Comparison of ENCODE assay signal across 7 mouse cellular contexts in genomic region chr13:31557768-31558520, GRCm38 (mm10). TPM values are rescaled to one million over a fixed set of nuclear protein-coding genes. Genes with fewer than 3 reads are reported as not detected.
DNase-seq lines count a peak whose midpoint lies in the region; ATAC-seq and TF ChIP-seq lines count a peak whose summit lies in the region.

No protein-coding gene starts in this region.

- peaks cover 86% of the 10 kb centered on the region for H3K27me3 ChIP-seq in forebrain, postnatal 0 days (ENCODE audit: insufficient read depth, low read length)
- peaks cover 82% of the 10 kb centered on the region for H3K27me3 ChIP-seq in midbrain, embryonic 14.5 days (ENCODE audit: control insufficient read depth, insufficient read depth, low read length)
- no peaks in the 10 kb centered on the region for H3K27me3 ChIP-seq in stomach, postnatal 0 days (ENCODE audit: control insufficient read depth, insufficient read depth, low read length)

- no peak for TF ChIP-seq POLR2A in bone marrow, adult 2 months (IDR thresholded peaks at IDR 0.05; ENCODE audit: borderline replicate concordance, control insufficient read depth, low read depth, low read length)

- H3K36me3 ChIP-seq in forebrain, postnatal 0 days (ENCODE audit: insufficient read depth) = no peaks in the 10 kb centered on the region
- no peaks in the 10 kb centered on the region for H3K36me3 ChIP-seq in midbrain, embryonic 14.5 days (ENCODE audit: control insufficient read depth, insufficient read depth, low read length)
- H3K36me3 ChIP-seq in stomach, postnatal 0 days (ENCODE audit: control insufficient read depth, insufficient read depth, low read length) = no peaks in the 10 kb centered on the region

- H3K4me2 ChIP-seq in forebrain, postnatal 0 days (ENCODE audit: low read depth) = peak overlapping the region; percentile 98
- H3K4me2 ChIP-seq in midbrain, embryonic 14.5 days (ENCODE audit: low read length) = peak overlapping the region; percentile 97
- peak overlapping the region; percentile 82 for H3K4me2 ChIP-seq in stomach, postnatal 0 days (replicated peaks; ENCODE audit: low read depth)

- H3K4me3 ChIP-seq in bone marrow, adult 2 months (replicated peaks; ENCODE audit: control insufficient read depth, low read depth, low read length) = peak overlapping the region; percentile 14
- H3K4me3 ChIP-seq in forebrain, postnatal 0 days (ENCODE audit: low read depth, low read length) = peak overlapping the region; percentile 46
- H3K4me3 ChIP-seq in midbrain, embryonic 14.5 days (replicated peaks; ENCODE audit: low read depth, low read length) = peak overlapping the region; percentile 48
- peak overlapping the region; percentile 79 for H3K4me3 ChIP-seq in stomach, postnatal 0 days (ENCODE audit: low read depth, low read length)

- H3K9me3 ChIP-seq in forebrain, postnatal 0 days (ENCODE audit: low read length) = no peaks in the 10 kb centered on the region
- no peaks in the 10 kb centered on the region for H3K9me3 ChIP-seq in midbrain, embryonic 14.5 days (ENCODE audit: control insufficient read depth, low read length)
- H3K9me3 ChIP-seq in stomach, postnatal 0 days (ENCODE audit: control insufficient read depth, low read length) = no peaks in the 10 kb centered on the region

- TF ChIP-seq EP300 in stomach, postnatal 0 days (optimal IDR thresholded peaks at IDR 0.05) = no peak

- peak; percentile 61 for DNase-seq in Muller cell, postnatal 12 days (ENCODE audit: inconsistent ontology term)
- no peak for DNase-seq in forebrain, postnatal 0 days
- peak; percentile 53 for DNase-seq in liver
- DNase-seq in midbrain, embryonic 14.5 days = peak; percentile 52
- peak; percentile 97 for DNase-seq in stomach, postnatal 0 days (ENCODE audit: low spot score)

- under 1% methylated on average over 73 of the region's 73 CpGs for WGBS in bone marrow, adult 2 months
- under 1% methylated on average over 68 of the region's 73 CpGs for WGBS in forebrain, postnatal 0 days
- under 1% methylated on average over 73 of the region's 73 CpGs for WGBS in midbrain, embryonic 14.5 days
- WGBS in stomach, postnatal 0 days = under 1% methylated on average over 72 of the region's 73 CpGs

- no peaks in the 10 kb centered on the region for H3K4me1 ChIP-seq in bone marrow, adult 2 months (ENCODE audit: control insufficient read depth, insufficient read depth, low read length)
- peaks cover 9% of the 10 kb centered on the region; the same call in 1 of the 2 replicates for H3K4me1 ChIP-seq in forebrain, postnatal 0 days (ENCODE audit: insufficient read depth)
- peaks cover 12% of the 10 kb centered on the region; the same call in 1 of the 2 replicates for H3K4me1 ChIP-seq in midbrain, embryonic 14.5 days (ENCODE audit: control insufficient read depth, insufficient read depth, low read length)
- no peaks in the 10 kb centered on the region for H3K4me1 ChIP-seq in stomach, postnatal 0 days (replicated peaks; ENCODE audit: control insufficient read depth, insufficient read depth)

- H3K9ac ChIP-seq in forebrain, postnatal 0 days = peak overlapping the region; percentile 48
- no peak overlapping the region; the same call in 1 of the 2 replicates for H3K9ac ChIP-seq in midbrain, embryonic 14.5 days (replicated peaks; ENCODE audit: low read length)
- H3K9ac ChIP-seq in stomach, postnatal 0 days (ENCODE audit: low read length) = peak overlapping the region; percentile 92

- no peak overlapping the region for H3K27ac ChIP-seq in bone marrow, adult 2 months (ENCODE audit: control insufficient read depth, insufficient read depth, low read depth, low read length, poor library complexity)
- H3K27ac ChIP-seq in forebrain, postnatal 0 days (ENCODE audit: low read depth, low read length) = no peak overlapping the region
- H3K27ac ChIP-seq in midbrain, embryonic 14.5 days (replicated peaks; ENCODE audit: low read depth, low read length) = 0 out of 2 replicates have a peak overlapping the region, but pooled peaks have one; percentile 9
- H3K27ac ChIP-seq in stomach, postnatal 0 days (replicated peaks) = peak overlapping the region; percentile 96

- TF ChIP-seq CTCF in bone marrow, adult 2 months (IDR thresholded peaks at IDR 0.05; ENCODE audit: control insufficient read depth, insufficient read depth, low read length) = no peak
- TF ChIP-seq CTCF in forebrain, postnatal 0 days (IDR thresholded peaks at IDR 0.05; ENCODE audit: low read depth) = no peak
- TF ChIP-seq CTCF in stomach, postnatal 0 days (IDR thresholded peaks at IDR 0.05; ENCODE audit: low read depth) = peak; percentile 30; the same call in 1 of the 2 replicates

- peak; percentile 3; the same call in 1 of the 2 replicates for ATAC-seq in forebrain, postnatal 0 days
- peak; percentile 62 for ATAC-seq in inflammation-experienced regulatory T-cells, adult 6 months
- ATAC-seq in midbrain, embryonic 14.5 days (ENCODE audit: low FRiP score, low TSS enrichment) = peak; percentile 36
- ATAC-seq in stomach, postnatal 0 days (ENCODE audit: low FRiP score, low TSS enrichment) = peak; percentile 92

RNA-seq across cellular contexts. Expression of gene A530084C06Rik, which starts 1.2 kb away (rescaled TPM):
- polyA plus RNA-seq in bone marrow, adult 2 months (2011; ENCODE audit: insufficient read depth, insufficient read length, low replicate concordance, missing spikeins) = not detected in 2 replicates
- total RNA-seq in forebrain, postnatal 0 days (2014; rRNA removed) = 0.69 and 2.8 TPM in 2 replicates
- not detected in 2 replicates for polyA plus RNA-seq in forebrain, postnatal 0 days (2015; fragmentation: Nextera tagmentation; extraction: Ambion mirVana)
- not detected for polyA plus RNA-seq in inflammation-experienced regulatory T-cells, adult 6 months (2017; shearing (Covaris generic))
- polyA plus RNA-seq in midbrain, embryonic 14.5 days (2014; fragmentation: Nextera tagmentation; extraction: Ambion mirVana) = not detected in 2 replicates
- not detected in 2 replicates for polyA plus RNA-seq in stomach, postnatal 0 days (2015; fragmentation: Nextera tagmentation; extraction: Ambion mirVana)

RNA-seq across cellular contexts. Expression of gene Foxq1, which starts 2.0 kb away (rescaled TPM):
- polyA plus RNA-seq in bone marrow, adult 2 months (2011; ENCODE audit: insufficient read depth, insufficient read length, low replicate concordance, missing spikeins) = not detected in 2 replicates
- 2.8 and 5.4 TPM in 2 replicates for total RNA-seq in forebrain, postnatal 0 days (2014; rRNA removed)
- 2.9 and 3.4 TPM in 2 replicates for polyA plus RNA-seq in forebrain, postnatal 0 days (2015; fragmentation: Nextera tagmentation; extraction: Ambion mirVana)
- polyA plus RNA-seq in inflammation-experienced regulatory T-cells, adult 6 months (2017; shearing (Covaris generic)) = not detected
- 2.0 and 2.2 TPM in 2 replicates for polyA plus RNA-seq in midbrain, embryonic 14.5 days (2014; fragmentation: Nextera tagmentation; extraction: Ambion mirVana)
- 35.7 and 47.1 TPM in 2 replicates for polyA plus RNA-seq in stomach, postnatal 0 days (2015; fragmentation: Nextera tagmentation; extraction: Ambion mirVana)

Comparison
In these comparisons a context has a peak if more than half of its experiments do, and no peak if none do; other contexts are left out.
1. H3K27ac ChIP-seq: peak in midbrain, embryonic 14.5 days (single experiment) and stomach, postnatal 0 days (single experiment); none in bone marrow, adult 2 months (single experiment) and forebrain, postnatal 0 days (single experiment).
2. H3K4me3 ChIP-seq: peak in every context shown above with its lines; median percentile 79 in stomach, postnatal 0 days; 48 in midbrain, embryonic 14.5 days; 46 in forebrain, postnatal 0 days; 14 in bone marrow, adult 2 months.
3. ATAC-seq: peak in every context shown above with its lines; median percentile 92 in stomach, postnatal 0 days; 62 in inflammation-experienced regulatory T-cells, adult 6 months; 36 in midbrain, embryonic 14.5 days; 3 in forebrain, postnatal 0 days.
4. Peak in every context shown above with its lines, with median percentiles within 50 percentile points of each other: H3K4me2 ChIP-seq.